Mouse (Mus musculus) cortical plate, adult 2 months (tissue): ENCODE measurements around the gene Lzic. TPM values are rescaled to one million over a fixed set of nuclear protein-coding genes. Genes with fewer than 3 reads are reported as not detected.

Experiments
- H3K27ac ChIP-seq: fragments of 200-500 bp; 2 replicates; pipeline ENCODE4 v1.5.1; 2012; ENCODE audit warnings: low read length, control low read depth, inconsistent platforms; ENCODE audit not compliant: insufficient read depth
- H3K4me1 ChIP-seq: fragments of 200-500 bp; 2 replicates; pipeline ENCODE4 v1.6.1; 2011; ENCODE audit warnings: low read length; ENCODE audit not compliant: control insufficient read depth, insufficient read depth
- H3K4me3 ChIP-seq: fragments of 200-500 bp; 2 replicates; pipeline ENCODE4 v1.5.1; 2011; ENCODE audit warnings: mild to moderate bottlenecking, low read length, control low read depth; ENCODE audit not compliant: insufficient read depth
- CTCF ChIP-seq: fragments of 200-500 bp; IDR thresholded peaks from 2 replicates; pipeline ENCODE4 v1.5.1; 2011; ENCODE audit warnings: mild to moderate bottlenecking, control low read depth, low read length; ENCODE audit not compliant: insufficient read depth; ENCODE audit errors: extremely low read depth
- POLR2A ChIP-seq: fragments of 200-500 bp; IDR thresholded peaks from 2 replicates; pipeline ENCODE4 v1.6.1; 2011; ENCODE audit warnings: mild to moderate bottlenecking, low read length, control low read depth; ENCODE audit not compliant: insufficient read depth; ENCODE audit errors: extremely low read depth
- polyA plus RNA-seq: library from polyadenylated mRNA; depleted of rRNA; stranded (reverse); fragments of >200 nt; gene quantifications from 2 replicates; pipeline ENCODE4 v1.2.3, GENCODE M21; 2012

The Lzic gene
- polyA plus RNA-seq, 1 experiment, result 9.2 TPM

DNA sequence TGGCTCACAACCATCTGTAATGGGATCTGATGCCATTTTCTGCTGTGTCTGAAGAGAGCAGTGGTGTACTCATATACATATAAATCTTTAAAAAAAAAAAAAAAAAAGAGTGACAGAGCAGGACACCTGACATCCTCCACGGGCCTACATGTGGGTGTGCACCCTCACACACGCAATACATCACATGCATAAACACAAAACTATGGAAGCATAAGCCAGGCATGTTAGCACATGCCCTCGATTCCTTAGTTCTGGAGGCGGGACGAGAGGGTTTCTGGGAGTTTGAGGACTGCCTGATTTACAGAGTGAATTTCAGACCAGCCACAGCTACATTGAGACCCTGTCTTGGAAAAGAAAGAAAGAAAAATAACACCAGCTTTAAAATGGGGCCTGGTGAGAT is 19.3 kb downstream of the Lzic start:
- TF ChIP-seq POLR2A, result no peak
- no peak for TF ChIP-seq CTCF
- H3K4me1 ChIP-seq, result no peaks in the 10 kb centered on the region
- no peak overlapping the region for H3K4me3 ChIP-seq
- no peak overlapping the region for H3K27ac ChIP-seq

DNA sequence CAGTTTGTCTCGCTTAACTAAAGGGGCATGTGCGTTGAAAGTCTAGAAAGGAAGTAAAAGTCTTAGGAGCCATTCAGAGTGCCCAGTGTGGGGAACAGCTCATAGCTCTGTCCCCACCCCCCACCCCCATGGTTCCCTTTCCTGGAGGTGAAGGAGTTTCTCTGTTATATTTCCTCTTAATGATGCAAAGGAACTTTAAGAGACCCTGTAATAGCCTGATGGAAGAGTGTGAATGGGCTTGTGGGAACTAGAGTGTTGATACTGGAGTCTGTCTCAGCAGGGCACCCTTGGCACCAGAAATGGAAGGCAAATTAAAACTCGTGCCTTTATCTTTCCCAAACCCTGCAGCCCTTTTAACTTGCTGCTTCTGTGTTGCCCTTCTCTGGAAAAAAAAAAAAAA is 19.8 kb downstream of the Lzic start:
- Histone ChIP-seq H3K27ac (no peak overlapping the region), H3K4me3 (no peak overlapping the region), H3K4me1 (no peaks in the 10 kb centered on the region)
- TF ChIP-seq CTCF, result no peak
- no peak for TF ChIP-seq POLR2A

DNA sequence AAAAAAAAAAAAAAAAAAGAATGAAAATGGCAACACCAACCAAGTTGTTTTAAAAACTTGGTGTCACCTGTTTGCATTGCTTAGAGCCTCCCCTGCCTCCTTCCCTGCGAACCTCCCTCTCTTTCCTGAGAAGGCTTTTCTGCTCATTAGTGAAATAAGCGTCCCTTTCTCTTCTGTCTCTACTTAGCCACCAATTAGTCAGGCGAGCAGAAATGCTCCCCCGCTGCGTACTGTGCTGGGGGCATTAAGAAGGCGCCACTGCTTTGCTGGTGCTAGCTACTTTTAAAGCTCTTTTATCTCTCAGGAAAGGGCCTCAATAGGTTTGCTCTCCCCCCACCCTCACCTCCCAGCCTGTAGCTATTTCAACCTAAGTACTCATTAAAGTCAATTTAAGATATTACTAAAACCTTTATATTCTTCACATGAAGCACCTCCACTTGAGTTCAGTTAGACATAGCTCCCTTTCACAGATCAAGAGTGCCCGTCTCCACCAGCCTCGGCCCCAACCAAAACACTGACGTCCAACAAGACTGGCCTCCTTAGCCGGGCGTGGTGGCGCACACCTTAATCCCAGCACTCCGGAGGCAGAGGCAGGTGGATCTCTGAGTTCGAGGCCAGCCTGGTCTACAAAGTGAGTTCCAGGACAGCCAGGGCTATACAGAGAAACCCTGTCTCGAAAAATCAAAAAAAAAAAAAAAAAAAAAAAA is 20.4 kb downstream of the Lzic start:
- TF ChIP-seq POLR2A (no peak), CTCF (no peak)
- Histone ChIP-seq H3K4me3 (no peak overlapping the region), H3K27ac (no peak overlapping the region), H3K4me1 (no peaks in the 10 kb centered on the region)

DNA sequence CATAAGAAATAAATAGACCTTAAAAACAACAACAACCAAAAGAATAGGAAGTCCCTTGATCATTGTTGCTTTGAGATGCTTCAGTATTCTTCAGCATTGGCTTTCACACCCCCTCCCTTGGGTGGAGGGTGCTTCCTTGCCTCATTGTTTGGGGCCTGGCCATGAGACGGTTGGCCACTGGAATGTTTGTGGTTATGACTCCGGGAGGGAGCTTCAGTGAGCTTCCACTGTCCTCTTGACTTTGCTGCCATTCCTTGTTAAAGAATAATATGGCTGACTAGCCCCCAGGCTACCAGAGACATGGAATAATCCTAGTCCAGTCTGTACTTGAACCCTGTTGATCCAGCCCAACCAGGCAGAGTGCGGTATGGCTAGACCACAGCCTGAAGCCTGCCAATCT is 21.9 kb downstream of the Lzic start:
- TF ChIP-seq CTCF (no peak), POLR2A (no peak)
- peaks cover 1% of the 10 kb centered on the region; the same call in 1 of the 2 replicates for H3K4me1 ChIP-seq
- no peak overlapping the region for H3K27ac ChIP-seq
- H3K4me3 ChIP-seq, result no peak overlapping the region

DNA sequence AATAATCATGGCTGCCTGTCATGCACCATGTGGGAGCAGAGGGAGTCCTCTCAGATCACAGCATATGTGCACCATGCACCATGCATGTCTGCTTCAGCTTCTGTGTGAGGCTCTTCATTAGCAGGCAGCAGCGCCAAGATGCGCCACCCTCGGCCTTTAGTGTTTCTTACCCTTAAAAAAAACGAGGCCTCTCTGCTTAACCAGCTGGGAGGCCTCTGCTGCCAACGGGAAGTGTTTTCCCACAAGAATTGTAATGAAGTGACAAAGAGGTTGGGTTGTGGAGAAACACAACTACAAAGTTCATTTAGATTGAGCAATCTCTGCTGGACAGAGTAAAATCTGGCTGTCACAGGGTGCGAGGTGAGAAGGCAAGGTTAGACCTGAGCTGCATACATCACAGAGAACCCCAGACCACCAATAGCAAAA is 26.2 kb downstream of the Lzic start:
- no peak for TF ChIP-seq CTCF
- TF ChIP-seq POLR2A, result no peak
- Histone ChIP-seq H3K4me3 (no peak overlapping the region), H3K27ac (no peak overlapping the region), H3K4me1 (peaks cover 1% of the 10 kb centered on the region; the same call in 1 of the 2 replicates)

DNA sequence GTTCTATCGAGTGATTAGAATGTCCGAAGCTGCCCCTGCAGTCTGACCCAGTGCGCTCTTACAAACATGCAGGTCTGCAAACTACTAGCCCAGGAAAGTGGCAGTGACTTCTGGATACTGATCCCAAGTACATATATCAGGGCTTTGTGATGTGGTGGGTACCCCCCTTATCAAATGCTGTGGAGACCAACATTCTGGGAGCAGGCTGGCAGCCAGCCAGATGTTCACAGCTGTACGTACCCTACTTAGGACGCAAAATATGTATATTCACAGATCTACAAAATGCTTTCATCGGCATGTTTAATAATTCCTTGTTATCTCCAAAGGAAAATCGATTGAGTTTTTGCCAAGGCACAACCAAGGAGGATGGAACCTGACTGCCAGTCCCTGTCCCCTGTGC is 27.0 kb downstream of the Lzic start:
- no peak for TF ChIP-seq CTCF
- no peak for TF ChIP-seq POLR2A
- H3K4me1 ChIP-seq, result peaks cover 1% of the 10 kb centered on the region; the same call in 1 of the 2 replicates
- no peak overlapping the region for H3K4me3 ChIP-seq
- no peak overlapping the region for H3K27ac ChIP-seq

DNA sequence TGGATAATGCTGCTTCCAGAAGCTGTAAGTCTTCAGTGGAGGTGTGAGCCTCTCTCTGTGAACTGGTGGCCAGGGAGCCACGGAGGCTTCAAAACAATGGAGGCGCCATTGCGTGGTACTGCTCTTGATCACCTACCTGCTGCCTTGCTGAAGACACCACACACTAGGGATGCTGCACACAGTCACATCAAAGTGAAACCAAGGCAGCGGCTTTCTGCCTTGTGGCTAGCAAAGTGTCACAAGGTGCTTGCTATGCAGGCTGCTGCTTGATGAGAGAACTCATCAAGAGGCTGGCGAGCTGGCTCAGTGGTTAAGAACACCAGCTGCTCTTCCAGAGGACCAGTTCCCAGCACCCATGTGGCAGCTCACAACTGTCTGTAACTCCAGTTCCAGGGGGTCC is 30.7 kb downstream of the Lzic start:
- TF ChIP-seq CTCF, result no peak
- TF ChIP-seq POLR2A, result no peak

DNA sequence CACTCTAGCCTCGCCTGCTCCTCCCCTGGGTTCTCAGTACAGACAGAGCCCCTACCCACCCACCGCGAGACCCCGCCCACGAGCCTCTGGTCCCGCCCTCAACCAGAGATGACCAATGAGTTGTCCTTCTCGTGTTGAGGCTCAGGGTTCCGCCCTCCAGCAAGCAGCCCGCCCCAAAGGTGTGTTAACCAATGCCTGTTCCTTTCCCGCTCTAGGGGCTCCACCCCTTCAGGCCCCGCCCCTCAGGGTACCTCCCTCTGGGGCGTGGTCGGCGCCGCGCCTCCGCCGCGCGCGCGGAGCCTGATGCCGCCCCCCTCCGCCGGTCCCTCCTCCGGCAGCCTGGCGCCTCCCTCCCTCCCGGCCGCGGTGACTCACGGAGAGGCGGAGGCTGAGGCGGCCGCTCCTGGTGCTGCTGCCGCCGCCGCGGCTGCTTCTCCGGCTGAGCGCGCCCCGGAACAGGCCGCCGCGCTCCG is 32.9 kb downstream of the Lzic start, which contains the start of gene Ctnnbip1:
Ctnnbip1 (plus strand) TSS at position 369 of the 473 bp plus-strand sequence.
- H3K4me1 ChIP-seq, result peaks cover 7% of the 10 kb centered on the region
- peak; percentile 27; the same call in 1 of the 2 replicates for TF ChIP-seq POLR2A
- TF ChIP-seq CTCF, result no peak
- peak within 1 kb of the TSS; percentile 98 for H3K4me3 ChIP-seq
- no peak within 1 kb of the TSS for H3K27ac ChIP-seq

More for the DNA sequence above, 30.7 kb downstream of the Lzic start:
- Histone ChIP-seq H3K27ac (no peak overlapping the region), H3K4me1 (peaks cover 8% of the 10 kb centered on the region), H3K4me3 (no peak overlapping the region)

DNA sequence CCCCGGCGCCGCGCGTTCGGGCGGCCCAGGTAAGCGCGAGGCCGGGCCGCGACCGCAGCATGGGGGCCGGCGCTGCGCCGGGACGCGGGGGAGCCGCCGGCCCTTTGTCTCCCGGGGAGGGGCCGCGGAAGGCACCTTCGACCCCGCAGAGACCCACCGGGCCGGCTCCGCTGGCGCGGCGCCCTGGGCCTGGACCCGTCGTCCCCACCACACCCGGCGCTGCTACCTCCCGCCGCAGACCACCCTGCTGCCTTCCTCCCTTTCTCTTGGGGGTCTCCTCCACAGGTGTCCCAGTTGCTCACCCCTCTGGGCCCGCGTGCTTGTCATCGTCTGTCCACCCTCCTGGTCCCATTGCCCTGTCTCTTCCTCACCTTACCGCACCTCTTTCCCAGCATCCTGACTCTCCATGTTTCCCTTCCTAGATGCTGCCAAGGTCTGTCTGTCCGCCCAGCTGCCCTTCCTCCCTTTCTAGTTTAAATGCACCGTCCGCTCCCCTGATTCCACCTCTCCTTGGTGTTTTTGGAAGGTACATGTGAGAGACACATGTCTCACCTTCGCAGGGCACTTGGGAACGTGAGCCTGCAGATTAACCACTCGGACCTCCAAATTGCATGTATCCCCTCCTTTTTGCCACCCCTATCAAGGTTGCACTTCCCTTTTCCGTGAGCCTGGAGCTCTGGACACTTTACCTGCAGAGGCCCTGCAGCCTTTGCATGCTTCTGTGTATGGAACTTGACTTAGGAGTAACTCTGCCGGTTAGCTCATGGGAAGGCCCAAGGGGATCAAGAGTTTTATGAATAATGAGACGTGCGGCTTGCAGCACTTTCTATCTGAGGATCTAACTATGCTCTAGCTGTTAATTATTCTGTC is 33.6 kb downstream of the Lzic start:
- TF ChIP-seq POLR2A (no peak), CTCF (no peak)
- Histone ChIP-seq H3K27ac (no peak overlapping the region), H3K4me3 (peak overlapping the region; percentile 98), H3K4me1 (peaks cover 9% of the 10 kb centered on the region)

DNA sequence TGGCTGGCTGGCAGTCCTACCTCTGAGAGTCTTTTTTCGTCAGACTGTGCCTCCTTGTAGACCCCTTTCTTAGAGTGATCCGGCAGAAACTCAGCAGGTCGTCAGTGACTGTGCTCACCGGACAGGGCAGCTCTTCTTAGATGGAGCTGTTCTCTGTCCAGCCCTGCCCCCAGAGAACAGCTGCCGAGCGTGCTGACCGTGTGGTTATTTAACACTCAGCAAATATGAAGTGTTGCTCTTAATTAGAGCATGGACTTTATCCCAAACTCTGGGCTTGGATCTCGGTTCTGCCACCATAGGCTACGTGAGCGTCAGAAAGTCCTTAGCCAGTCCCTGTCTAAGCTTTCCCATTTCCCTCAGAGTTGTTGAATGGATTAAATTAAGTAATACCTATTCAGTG is 36.2 kb downstream of the Lzic start:
- TF ChIP-seq POLR2A (no peak), CTCF (no peak)
- Histone ChIP-seq H3K4me3 (no peak overlapping the region), H3K4me1 (peaks cover 10% of the 10 kb centered on the region), H3K27ac (no peak overlapping the region)
